Mouse (Mus musculus) liver, embryonic 14.5 days (tissue): Measurements from ENCODE around the gene Ntsr2.

Source experiments
- CTCF ChIP-seq: IDR thresholded peaks from 2 replicates; pipeline ENCODE4 v1.5.1; 2016; ENCODE audit warnings: antibody characterized with exemption, low read depth, control low read depth
- EP300 ChIP-seq: IDR thresholded peaks from 2 replicates; pipeline ENCODE4 v1.6.1; 2016; ENCODE audit warnings: antibody characterized with exemption, low read depth

DNA sequence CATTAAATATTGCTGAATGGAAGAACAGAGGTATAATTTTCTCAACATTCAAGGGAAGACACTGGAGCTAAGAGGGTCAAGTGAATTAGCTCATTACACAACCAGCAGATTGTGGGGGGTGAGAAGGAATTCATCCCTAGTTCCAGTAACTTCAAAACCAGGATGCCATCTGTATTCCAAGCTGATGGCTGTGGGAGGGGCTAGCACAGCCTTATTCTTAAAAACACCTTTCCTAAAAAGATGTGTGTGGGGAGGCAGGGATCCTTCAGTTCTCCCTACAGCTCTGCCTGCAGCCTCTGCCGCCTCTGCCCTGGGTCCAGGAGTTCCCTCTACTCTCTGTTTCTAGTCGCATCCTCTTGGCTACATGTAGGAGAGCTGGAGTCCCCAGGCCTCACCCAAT lies 37.4 kb upstream of the Ntsr2 start:
- TF ChIP-seq CTCF (no peak), EP300 (no peak)
